In genomic region chr4:137920500-137920961, GRCm38 (mm10) we compare ENCODE assay signal across 9 mouse cellular contexts. TPM values are rescaled to one million over a fixed set of nuclear protein-coding genes. Genes with fewer than 3 reads are reported as not detected.
A peak's percentile ranks its signal among the peaks of the same experiment; 100 is the strongest.
DNase-seq lines count a peak whose midpoint lies in the region; ATAC-seq lines count a peak whose summit lies in the region.
"Had no signal": no experiment of that assay in that cellular context is flagged by ENCODE, and none has a peak within 500 bp of the region (broad histone marks: within the 10 kb centered on the region; RNA-seq: fewer than 3 reads in every experiment).

No protein-coding gene starts in this region.

- no peak overlapping the region for H3K4me2 ChIP-seq in neural tube, embryonic 15.5 days

- no peak overlapping the region for H3K9ac ChIP-seq in neural tube, embryonic 15.5 days (replicated peaks)
- H3K9ac ChIP-seq: liver, embryonic 14.5 days had no signal

- H3K4me3 ChIP-seq in neural tube, embryonic 15.5 days (replicated peaks): no peak overlapping the region

- DNase-seq in lung, adult 18-20 months: peak; percentile 40 to 61
- DNase-seq in lung, postnatal 25 days (ENCODE audit: low spot score): no peak
- peak; percentile 35 for DNase-seq in heart, postnatal 25 days (ENCODE audit: low spot score)
- peak; percentile 26 for DNase-seq in liver
- no peak for DNase-seq in left cerebral cortex, postnatal 36 days (ENCODE audit: low spot score in 2 of 2)
- no peak for DNase-seq in cerebellum, adult 18-20 months

- H3K4me1 ChIP-seq in neural tube, embryonic 15.5 days: peaks cover 39% of the 10 kb centered on the region

- intact Hi-C loops in heart, postnatal 25 days (cut with DNase I): no loop called here
- intact Hi-C loops in left cerebral cortex, postnatal 36 days (cut with DNase I): no loop called here

- H3K27ac ChIP-seq in neural tube, embryonic 15.5 days (replicated peaks): peak overlapping the region; percentile 65
- H3K27ac ChIP-seq: liver, embryonic 14.5 days had no signal

- no peaks in the 10 kb centered on the region for H3K36me3 ChIP-seq in neural tube, embryonic 15.5 days

- no peak for ATAC-seq in neural tube, embryonic 15.5 days (ENCODE audit: low FRiP score)
- ATAC-seq in megakaryocyte-erythroid progenitor cell, adult 5-6 weeks (replicated peaks; ENCODE audit: low FRiP score, low TSS enrichment, poor library complexity, severe bottlenecking): no peak

- 47% methylated on average over 10 of the region's 10 CpGs for WGBS in neural tube, embryonic 15.5 days

- H3K27me3 ChIP-seq in neural tube, embryonic 15.5 days (replicated peaks): no peaks in the 10 kb centered on the region

- no peaks in the 10 kb centered on the region for H3K9me3 ChIP-seq in neural tube, embryonic 15.5 days (replicated peaks)

RNA-seq across cellular contexts. Expression of gene Ece1, which starts 58.5 kb away (rescaled TPM):
- total RNA-seq in heart, postnatal 25 days (2021): 100 to 1,000 TPM in 1 of 2 experiments, 10 to 100 TPM in 1; 91.2 to 111 TPM
- polyA plus RNA-seq in neural tube, embryonic 15.5 days (2015; fragmentation: Nextera tagmentation; extraction: Ambion mirVana): 23.0 TPM in 2 replicates
- 10 to 100 TPM; 80.5 to 83.0 TPM for total RNA-seq in left cerebral cortex, postnatal 36 days (2021)
- 2.7 and 6.2 TPM in 2 replicates for total RNA-seq in megakaryocyte-erythroid progenitor cell, adult 5-6 weeks (2014; fragmentation: Nextera tagmentation)
- 3.3 and 3.8 TPM in 2 replicates for total RNA-seq in megakaryocyte-erythroid progenitor cell, adult 5-6 weeks (2017)

Comparison
In these comparisons a context has a peak if more than half of its experiments do, and no peak if none do; other contexts are left out.
1. DNase-seq: peak in lung, adult 18-20 months (2 of 2), heart, postnatal 25 days (single experiment) and liver (single experiment); none in lung, postnatal 25 days (single experiment), left cerebral cortex, postnatal 36 days (0 of 2) and cerebellum, adult 18-20 months (0 of 2).
2. RNA of gene Ece1, which starts 58.5 kb away (total RNA-seq): 91.2 to 111 TPM in heart, postnatal 25 days and 80.5 to 83.0 TPM in left cerebral cortex, postnatal 36 days; 2.7 to 6.2 TPM in megakaryocyte-erythroid progenitor cell, adult 5-6 weeks; every median in the first group is over 10 times any median in the second.